Mouse (Mus musculus) lung, postnatal 0 days (tissue): Measurements from ENCODE around the gene Stard3nl. TPM values are rescaled to one million over a fixed set of nuclear protein-coding genes. Genes with fewer than 3 reads are reported as not detected.
A peak's percentile ranks its signal among the peaks of the same experiment; 100 is the strongest.
"Not testable (repeated sequence)": the region's sequence is repeated elsewhere in the genome, so short reads cannot be mapped to it uniquely, and the experiment has no call there.

Source experiments
- ATAC-seq: fragments of 200-750 bp; cut with Nextera tagmentation; 2 replicates; pipeline ENCODE4 v1.8.0; 2017; ENCODE audit warnings: moderate library complexity
- DNase-seq: peaks from one replicate; pipeline ENCODE4 v3.0.0-alpha.2; 2016; ENCODE audit warnings: low spot score
- H3K27ac ChIP-seq: fragments of 300-500 bp; sonication (generic); 2 replicates; pipeline ENCODE4 v1.5.1; 2014; ENCODE audit warnings: antibody characterized with exemption, mild to moderate bottlenecking, low read length, mixed read lengths
- H3K27me3 ChIP-seq: fragments of 300-500 bp; sonication (generic); replicated peaks from 2 replicates; pipeline ENCODE4 v1.6.1; 2014; ENCODE audit warnings: low read length, mixed read lengths; ENCODE audit not compliant: insufficient read depth
- H3K36me3 ChIP-seq: fragments of 300-500 bp; sonication (generic); 2 replicates; pipeline ENCODE4 v1.6.1; 2014; ENCODE audit warnings: low read length, mixed read lengths; ENCODE audit not compliant: insufficient read depth
- H3K4me1 ChIP-seq: fragments of 300-500 bp; sonication (generic); 2 replicates; pipeline ENCODE4 v1.6.1; 2014; ENCODE audit warnings: antibody characterized with exemption, low read depth, low read length, mixed read lengths; ENCODE audit not compliant: insufficient read depth
- H3K4me2 ChIP-seq: fragments of 300-500 bp; sonication (generic); replicated peaks from 2 replicates; pipeline ENCODE4 v1.6.1; 2014; ENCODE audit warnings: low read depth, mild to moderate bottlenecking, low read length, moderate library complexity, mixed read lengths
- H3K4me3 ChIP-seq: fragments of 300-500 bp; sonication (generic); 2 replicates; pipeline ENCODE4 v1.5.1; 2014; ENCODE audit warnings: low read depth, low read length
- H3K9ac ChIP-seq: fragments of 300-500 bp; sonication (generic); replicated peaks from 2 replicates; pipeline ENCODE4 v1.6.1; 2014; ENCODE audit warnings: low read depth, mild to moderate bottlenecking
- H3K9me3 ChIP-seq: fragments of 300-500 bp; sonication (generic); 2 replicates; pipeline ENCODE4 v1.6.1; 2016; ENCODE audit warnings: low read length, mixed read lengths
- CTCF ChIP-seq: IDR thresholded peaks from 2 replicates; pipeline ENCODE4 v1.5.1; 2016; ENCODE audit warnings: antibody characterized with exemption, mild to moderate bottlenecking
- EP300 ChIP-seq: IDR thresholded peaks from 2 replicates; pipeline ENCODE4 v1.6.1; 2016; ENCODE audit warnings: antibody characterized with exemption, mild to moderate bottlenecking, control low read depth
- WGBS: fragments of 180-500 bp; shearing (Covaris S2); extraction: QIAGEN DNeasy Blood & Tissue Kit; methylation state at CpG from one replicate; pipeline ENCODE4 v1.1.7; 2014; 5-methylcytosine and 5-hydroxymethylcytosine counted together
- polyA plus RNA-seq: library from polyadenylated mRNA; unstranded; fragments of >200 nt; fragmentation: Nextera tagmentation; extraction: Ambion mirVana; gene quantifications from 2 replicates; pipeline ENCODE4 v1.2.1, GENCODE M21; 2015

The Stard3nl gene
- polyA plus RNA-seq, 1 experiment from 2014 or later: 159 TPM

DNA sequence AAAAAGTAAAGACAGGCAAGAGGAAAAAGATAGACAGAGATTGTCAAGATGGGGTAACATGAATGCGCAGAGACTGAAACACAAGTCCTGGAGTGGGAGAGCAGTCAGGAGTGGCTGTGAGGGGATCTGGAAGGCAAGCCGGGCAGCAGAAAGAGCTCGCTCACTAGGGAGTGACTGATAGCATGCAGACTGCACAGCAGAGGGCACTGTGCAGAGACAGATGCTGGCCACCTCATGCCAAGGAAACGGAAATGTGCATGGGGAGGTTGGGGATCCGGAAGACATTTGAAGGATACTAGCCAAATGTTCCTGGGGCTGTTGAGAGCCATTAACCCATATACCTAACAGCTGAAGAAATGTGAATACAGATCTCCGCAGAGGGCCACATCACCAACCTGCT, 33.2 kb downstream of the Stard3nl start:
- Histone ChIP-seq H3K27ac (no peak overlapping the region), H3K4me2 (no peak overlapping the region), H3K4me1 (no peaks in the 10 kb centered on the region), H3K9me3 (no peaks in the 10 kb centered on the region), H3K36me3 (peaks cover 6% of the 10 kb centered on the region; the same call in 1 of the 2 replicates), H3K4me3 (no peak overlapping the region), H3K27me3 (no peaks in the 10 kb centered on the region), H3K9ac (no peak overlapping the region)
- WGBS: 49% methylated on average over 6 of the region's 6 CpGs
- peak; percentile 49 for DNase-seq
- no peak for ATAC-seq
- no peak for TF ChIP-seq EP300
- TF ChIP-seq CTCF: peak; percentile 68

- DNase-seq (peak; percentile 21), ATAC-seq (peak; percentile 78)
- H3K27ac ChIP-seq: no peak overlapping the region
- H3K27me3 ChIP-seq: no peaks in the 10 kb centered on the region
- H3K36me3 ChIP-seq: peaks cover 6% of the 10 kb centered on the region; the same call in 1 of the 2 replicates
- H3K4me2 ChIP-seq: no peak overlapping the region
- H3K4me3 ChIP-seq: no peak overlapping the region
- no peaks in the 10 kb centered on the region for H3K9me3 ChIP-seq
- H3K9ac ChIP-seq: no peak overlapping the region
- 47% methylated on average over 5 of the region's 5 CpGs for WGBS
- TF ChIP-seq EP300: no peak
- H3K4me1 ChIP-seq: no peaks in the 10 kb centered on the region
These were observed 37.6 kb downstream of the Stard3nl start for GRCm38 (mm10) chr13:19358027-19358426.

DNA sequence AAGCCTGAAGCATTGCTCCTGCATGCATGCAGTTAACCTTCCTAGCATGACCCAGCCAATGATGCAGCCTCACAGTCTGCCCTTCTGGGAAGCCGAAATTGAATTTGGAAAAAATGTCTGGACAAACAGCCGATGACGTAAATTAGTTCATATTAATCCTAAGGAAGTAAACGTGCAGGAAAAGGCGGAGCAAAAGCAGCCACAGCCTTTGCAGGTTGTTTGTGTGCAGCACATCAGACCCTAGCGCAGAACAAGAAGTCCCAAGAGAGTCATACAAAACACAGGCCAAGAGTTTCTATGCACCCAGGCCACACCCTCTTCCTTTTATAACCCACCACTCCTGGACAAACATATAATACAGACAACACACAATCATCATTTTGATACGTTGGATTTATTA, 38.3 kb downstream of the Stard3nl start:
- no peak for DNase-seq
- Histone ChIP-seq H3K4me2 (no peak overlapping the region), H3K36me3 (peaks cover 6% of the 10 kb centered on the region; the same call in 1 of the 2 replicates), H3K9me3 (no peaks in the 10 kb centered on the region), H3K27me3 (no peaks in the 10 kb centered on the region), H3K4me3 (no peak overlapping the region), H3K4me1 (no peaks in the 10 kb centered on the region), H3K27ac (no peak overlapping the region), H3K9ac (no peak overlapping the region)
- ATAC-seq: no peak
- TF ChIP-seq CTCF: no peak
- no peak for TF ChIP-seq EP300
- WGBS: 79% methylated on average over 7 of the region's 7 CpGs

DNA sequence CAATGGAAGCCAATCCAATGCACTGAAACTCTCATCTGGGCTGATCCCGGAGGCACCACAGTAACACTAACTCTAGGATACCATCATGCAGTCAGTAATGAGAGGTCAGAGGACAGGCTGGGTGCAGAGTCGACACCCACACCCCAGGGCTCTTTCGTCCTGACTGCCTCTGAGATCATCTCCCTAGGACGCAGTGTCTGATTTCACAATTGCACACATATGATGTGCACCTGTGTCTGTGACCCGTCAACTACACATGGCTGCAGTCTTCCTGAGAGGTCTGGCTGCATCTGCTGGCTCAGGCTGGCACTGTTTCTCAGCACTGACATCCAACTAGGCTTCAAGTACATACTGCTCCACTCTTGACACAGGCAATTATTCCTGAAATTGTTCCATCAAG, 38.9 kb downstream of the Stard3nl start:
- Histone ChIP-seq H3K27ac (no peak overlapping the region), H3K9me3 (no peaks in the 10 kb centered on the region), H3K4me3 (no peak overlapping the region), H3K4me1 (no peaks in the 10 kb centered on the region), H3K27me3 (no peaks in the 10 kb centered on the region), H3K9ac (no peak overlapping the region), H3K4me2 (no peak overlapping the region), H3K36me3 (peaks cover 6% of the 10 kb centered on the region; the same call in 1 of the 2 replicates)
- DNase-seq (no peak), ATAC-seq (no peak)
- TF ChIP-seq EP300: no peak
- no peak for TF ChIP-seq CTCF
- WGBS: 82% methylated on average over 5 of the region's 5 CpGs

- no peak overlapping the region for H3K4me2 ChIP-seq
- ATAC-seq (no peak), DNase-seq (no peak)
- no peak overlapping the region for H3K4me3 ChIP-seq
- H3K9ac ChIP-seq: no peak overlapping the region
- H3K9me3 ChIP-seq: no peaks in the 10 kb centered on the region
- WGBS: 81% methylated on average over 7 of the region's 7 CpGs
- H3K4me1 ChIP-seq: no peaks in the 10 kb centered on the region
- H3K27ac ChIP-seq: no peak overlapping the region
- TF ChIP-seq EP300: no peak
- no peak for TF ChIP-seq CTCF
- peaks cover 6% of the 10 kb centered on the region; the same call in 1 of the 2 replicates for H3K36me3 ChIP-seq
- no peaks in the 10 kb centered on the region for H3K27me3 ChIP-seq
These were observed 39.5 kb downstream of the Stard3nl start for GRCm38 (mm10) chr13:19356120-19356519.

DNA sequence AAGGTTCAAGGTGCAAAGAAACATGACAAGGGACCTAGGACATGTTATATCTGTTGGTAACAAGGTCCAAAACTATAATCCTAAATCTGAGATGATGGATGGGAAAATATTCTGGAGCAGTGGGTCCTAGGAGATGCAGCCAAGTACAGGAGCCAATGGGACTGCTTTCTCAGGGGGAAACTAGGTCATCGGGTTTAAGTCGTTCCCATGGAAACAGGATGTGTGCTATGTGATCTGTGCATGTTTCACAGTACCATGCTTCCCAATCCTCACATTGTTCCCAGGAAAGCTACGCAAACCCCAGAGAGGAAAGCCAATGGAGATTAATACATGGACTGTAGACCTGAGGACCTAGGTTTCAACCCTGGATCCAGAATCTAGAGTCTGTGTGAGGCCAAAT, 42.8 kb downstream of the Stard3nl start:
- Histone ChIP-seq H3K4me1 (no peaks in the 10 kb centered on the region), H3K9ac (no peak overlapping the region), H3K36me3 (peaks cover 1% of the 10 kb centered on the region; the same call in 1 of the 2 replicates), H3K4me2 (no peak overlapping the region), H3K4me3 (no peak overlapping the region), H3K27ac (no peak overlapping the region), H3K27me3 (no peaks in the 10 kb centered on the region), H3K9me3 (no peaks in the 10 kb centered on the region)
- DNase-seq: no peak
- ATAC-seq: no peak
- 89% methylated on average over 3 of the region's 3 CpGs for WGBS
- TF ChIP-seq CTCF (no peak), EP300 (no peak)

DNA sequence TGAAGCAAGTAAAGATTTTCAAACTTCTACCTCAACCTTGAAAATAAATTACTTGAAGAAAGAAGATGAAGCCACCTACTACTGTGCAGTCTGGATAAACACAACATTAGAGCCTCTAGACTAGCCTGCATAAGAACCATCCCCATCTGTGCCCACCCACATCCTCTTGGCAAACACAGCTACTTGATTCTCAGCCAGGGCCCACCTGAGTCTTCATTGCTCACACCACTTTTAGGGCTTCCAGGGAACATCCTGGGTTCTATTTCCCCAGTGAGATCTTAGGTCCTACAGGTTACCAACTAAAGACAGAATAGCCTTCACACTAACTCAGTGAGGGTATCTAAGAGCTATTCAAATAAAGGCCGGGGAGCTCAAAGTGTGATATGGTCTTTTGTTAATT, 55.2 kb downstream of the Stard3nl start:
- not testable (repeated sequence) for H3K4me2 ChIP-seq, H3K4me1 ChIP-seq, H3K27me3 ChIP-seq, H3K4me3 ChIP-seq, H3K9ac ChIP-seq, H3K27ac ChIP-seq, H3K9me3 ChIP-seq, DNase-seq, H3K36me3 ChIP-seq, ATAC-seq
- WGBS: 56% methylated on average over 1 of the region's 1 CpGs

- not testable (repeated sequence) for ATAC-seq, H3K9me3 ChIP-seq, H3K27me3 ChIP-seq, H3K4me1 ChIP-seq, H3K36me3 ChIP-seq, H3K9ac ChIP-seq, H3K4me3 ChIP-seq, DNase-seq, H3K4me2 ChIP-seq, H3K27ac ChIP-seq
- 67% methylated on average over 1 of the region's 1 CpGs for WGBS
These were observed 59.3 kb downstream of the Stard3nl start for GRCm38 (mm10) chr13:19336310-19336709.
